In genomic region chr9:31912553-31912920, GRCm38 (mm10) we compare ENCODE assay signal across 8 mouse cellular contexts. TPM values are rescaled to one million over a fixed set of nuclear protein-coding genes. Genes with fewer than 3 reads are reported as not detected.
DNase-seq lines count a peak whose midpoint lies in the region; ATAC-seq and TF ChIP-seq lines count a peak whose summit lies in the region.

No protein-coding gene starts in this region.

- DNase-seq in heart, postnatal 14 days: no peak
- no peak for DNase-seq in right cerebral cortex, postnatal 10 days (ENCODE audit: low spot score in 2 of 2)
- no peak for DNase-seq in adrenal gland, postnatal 14 days
- no peak for DNase-seq in gastrocnemius, postnatal 36 days

- WGBS in heart, embryonic 16.5 days: 3% methylated on average over 16 of the region's 16 CpGs
- WGBS in hindbrain, embryonic 12.5 days: under 1% methylated on average over 16 of the region's 16 CpGs
- WGBS in midbrain, embryonic 13.5 days: 2% methylated on average over 16 of the region's 16 CpGs

- H3K4me2 ChIP-seq in heart, embryonic 16.5 days (ENCODE audit: low read depth, low read length): peak overlapping the region; percentile 96
- H3K4me2 ChIP-seq in hindbrain, embryonic 12.5 days (replicated peaks): peak overlapping the region; percentile 98
- H3K4me2 ChIP-seq in midbrain, embryonic 13.5 days (replicated peaks): peak overlapping the region; percentile 99

- H3K4me1 ChIP-seq in heart, embryonic 16.5 days (ENCODE audit: control insufficient read depth, insufficient read depth, low read length): peaks cover 18% of the 10 kb centered on the region
- H3K4me1 ChIP-seq in cortical plate, adult 2 months (ENCODE audit: control insufficient read depth, insufficient read depth, low read length): no peaks in the 10 kb centered on the region
- peaks cover 26% of the 10 kb centered on the region for H3K4me1 ChIP-seq in hindbrain, embryonic 12.5 days
- H3K4me1 ChIP-seq in midbrain, embryonic 13.5 days (replicated peaks): peaks cover 29% of the 10 kb centered on the region

- intact Hi-C loops in heart, postnatal 14 days (cut with DNase I): loop anchor here (10.0 kb wide), 1 partner anchor 228 kb away; no protein-coding TSS in a partner anchor
- intact Hi-C loops in gastrocnemius, postnatal 36 days (cut with DNase I): loop anchor here (5.0 kb wide), 2 partner anchors 335 to 355 kb away; no protein-coding TSS in a partner anchor

- TF ChIP-seq POLR2A in cortical plate, adult 2 months (IDR thresholded peaks at IDR 0.05; ENCODE audit: extremely low read depth, insufficient read depth, low read length): no peak

- no peak for ATAC-seq in heart, embryonic 16.5 days (replicated peaks; ENCODE audit: extremely low read depth, insufficient read depth, low FRiP score)
- no peak for ATAC-seq in hindbrain, embryonic 12.5 days (ENCODE audit: low FRiP score)
- 0 out of 2 replicates have a peak, but pooled peaks have one; percentile 5 for ATAC-seq in midbrain, embryonic 13.5 days

- no peak for TF ChIP-seq CTCF in cortical plate, adult 2 months (IDR thresholded peaks at IDR 0.05; ENCODE audit: extremely low read depth, insufficient read depth, low read length)

- H3K4me3 ChIP-seq in heart, embryonic 16.5 days (ENCODE audit: low read length): peak overlapping the region; percentile 64
- H3K4me3 ChIP-seq in cortical plate, adult 2 months (ENCODE audit: insufficient read depth, low read length): peak overlapping the region; percentile 27; the same call in 1 of the 2 replicates
- peak overlapping the region; percentile 52 for H3K4me3 ChIP-seq in hindbrain, embryonic 12.5 days
- H3K4me3 ChIP-seq in midbrain, embryonic 13.5 days (replicated peaks): peak overlapping the region; percentile 59

- H3K9me3 ChIP-seq in heart, embryonic 16.5 days (replicated peaks; ENCODE audit: control insufficient read depth, low read length): no peaks in the 10 kb centered on the region
- H3K9me3 ChIP-seq in hindbrain, embryonic 12.5 days (replicated peaks): no peaks in the 10 kb centered on the region
- H3K9me3 ChIP-seq in midbrain, embryonic 13.5 days: no peaks in the 10 kb centered on the region

- H3K27me3 ChIP-seq in heart, embryonic 16.5 days (ENCODE audit: control insufficient read depth, insufficient read depth, low read length): peaks cover 74% of the 10 kb centered on the region
- H3K27me3 ChIP-seq in hindbrain, embryonic 12.5 days: peaks cover 80% of the 10 kb centered on the region
- peaks cover 91% of the 10 kb centered on the region for H3K27me3 ChIP-seq in midbrain, embryonic 13.5 days

- H3K27ac ChIP-seq in heart, embryonic 16.5 days (ENCODE audit: low read length): no peak overlapping the region
- H3K27ac ChIP-seq in cortical plate, adult 2 months (ENCODE audit: insufficient read depth, low read length): no peak overlapping the region
- no peak overlapping the region for H3K27ac ChIP-seq in hindbrain, embryonic 12.5 days
- no peak overlapping the region for H3K27ac ChIP-seq in midbrain, embryonic 13.5 days

- H3K36me3 ChIP-seq in heart, embryonic 16.5 days (ENCODE audit: control insufficient read depth, insufficient read depth): no peaks in the 10 kb centered on the region
- no peaks in the 10 kb centered on the region for H3K36me3 ChIP-seq in hindbrain, embryonic 12.5 days
- no peaks in the 10 kb centered on the region for H3K36me3 ChIP-seq in midbrain, embryonic 13.5 days

- no peak overlapping the region for H3K9ac ChIP-seq in heart, embryonic 16.5 days (ENCODE audit: low read length)
- no peak overlapping the region for H3K9ac ChIP-seq in hindbrain, embryonic 12.5 days
- no peak overlapping the region for H3K9ac ChIP-seq in midbrain, embryonic 13.5 days (replicated peaks)

RNA-seq across cellular contexts. Expression of gene Barx2, which starts 0.7 kb away (rescaled TPM):
- not detected in 2 replicates for polyA plus RNA-seq in heart, embryonic 16.5 days (2015; fragmentation: Nextera tagmentation; extraction: Ambion mirVana)
- total RNA-seq in heart, postnatal 14 days (2021): not detected
- polyA plus RNA-seq in cortical plate, adult 2 months (2012; rRNA removed): 4.1 and 5.2 TPM in 2 replicates
- 0.14 TPM in 1 of 2 replicates, not detected in the other for polyA plus RNA-seq in hindbrain, embryonic 12.5 days (2016; fragmentation: Nextera tagmentation; extraction: Ambion mirVana)
- 0.13 TPM in 1 of 2 replicates, not detected in the other for polyA plus RNA-seq in midbrain, embryonic 13.5 days (2015; fragmentation: Nextera tagmentation; extraction: Ambion mirVana)
- total RNA-seq in adrenal gland, postnatal 14 days (2021): not detected in 2 replicates
- total RNA-seq in gastrocnemius, postnatal 36 days (2021): 10 to 100 TPM in 1 of 2 experiments, 1 to 10 TPM in 1; 8.1 to 10.3 TPM
